Mouse (Mus musculus): ENCODE results near the gene Zfp36. TPM values are rescaled to one million over a fixed set of nuclear protein-coding genes. Genes with fewer than 3 reads are reported as not detected.

The Zfp36 gene
- polyA plus RNA-seq, 1 experiment: 25.5 TPM

GRCm38 (mm10) chr7:28358431-28358830, 21.6 kb downstream of the Zfp36 start:
- DNase-seq: no peak
- Histone ChIP-seq H3K27me3 (replicated peaks; ENCODE audit: control insufficient read depth, insufficient read depth, low read length) (no peaks in the 10 kb centered on the region), H3K27ac (ENCODE audit: insufficient read depth, low read depth, low read length) (0 out of 2 replicates have a peak overlapping the region, but pooled peaks have one; percentile 58), H3K4me1 (ENCODE audit: control insufficient read depth, insufficient read depth, low read length) (peaks cover 10% of the 10 kb centered on the region), H3K4me3 (ENCODE audit: insufficient read depth, low read depth, low read length) (no peak overlapping the region), H3K36me3 (ENCODE audit: control insufficient read depth, insufficient read depth, low read length) (no peaks in the 10 kb centered on the region)
- WGBS: 75% methylated on average over 7 of the region's 7 CpGs
- TF ChIP-seq POLR2A (IDR thresholded peaks at IDR 0.05; ENCODE audit: low read depth, low read length): no peak
- TF ChIP-seq CTCF (conservative IDR thresholded peaks at IDR 0.05; ENCODE audit: insufficient read depth, insufficient read length, low read depth, low read length): no peak

GRCm38 (mm10) chr7:28357984-28358383, 22.1 kb downstream of the Zfp36 start:
- H3K36me3 ChIP-seq (ENCODE audit: control insufficient read depth, insufficient read depth, low read length): no peaks in the 10 kb centered on the region
- 14% methylated on average over 5 of the region's 5 CpGs for WGBS
- TF ChIP-seq POLR2A (IDR thresholded peaks at IDR 0.05; ENCODE audit: low read depth, low read length): no peak
- no peak for TF ChIP-seq CTCF (conservative IDR thresholded peaks at IDR 0.05; ENCODE audit: insufficient read depth, insufficient read length, low read depth, low read length)
- DNase-seq: peak; percentile 44
- H3K27ac ChIP-seq (ENCODE audit: insufficient read depth, low read depth, low read length): peak overlapping the region; percentile 58
- no peaks in the 10 kb centered on the region for H3K27me3 ChIP-seq (replicated peaks; ENCODE audit: control insufficient read depth, insufficient read depth, low read length)
- H3K4me1 ChIP-seq (ENCODE audit: control insufficient read depth, insufficient read depth, low read length): peaks cover 10% of the 10 kb centered on the region
- no peak overlapping the region for H3K4me3 ChIP-seq (ENCODE audit: insufficient read depth, low read depth, low read length)

GRCm38 (mm10) chr7:28356981-28357380, 23.1 kb downstream of the Zfp36 start:
- H3K36me3 ChIP-seq (ENCODE audit: control insufficient read depth, insufficient read depth, low read length): no peaks in the 10 kb centered on the region
- 11% methylated on average over 5 of the region's 5 CpGs for WGBS
- H3K4me1 ChIP-seq (ENCODE audit: control insufficient read depth, insufficient read depth, low read length): peaks cover 10% of the 10 kb centered on the region
- H3K27ac ChIP-seq (ENCODE audit: insufficient read depth, low read depth, low read length): peak overlapping the region; percentile 58
- H3K4me3 ChIP-seq (ENCODE audit: insufficient read depth, low read depth, low read length): no peak overlapping the region
- TF ChIP-seq CTCF (conservative IDR thresholded peaks at IDR 0.05; ENCODE audit: insufficient read depth, insufficient read length, low read depth, low read length): no peak
- TF ChIP-seq POLR2A (IDR thresholded peaks at IDR 0.05; ENCODE audit: low read depth, low read length): no peak
- peak; percentile 78 for DNase-seq
- H3K27me3 ChIP-seq (replicated peaks; ENCODE audit: control insufficient read depth, insufficient read depth, low read length): no peaks in the 10 kb centered on the region

- DNase-seq: no peak
- no peak overlapping the region for H3K4me3 ChIP-seq (ENCODE audit: insufficient read depth, low read depth, low read length)
- TF ChIP-seq POLR2A (IDR thresholded peaks at IDR 0.05; ENCODE audit: low read depth, low read length) (no peak), CTCF (conservative IDR thresholded peaks at IDR 0.05; ENCODE audit: insufficient read depth, insufficient read length, low read depth, low read length) (no peak)
- no peaks in the 10 kb centered on the region for H3K27me3 ChIP-seq (replicated peaks; ENCODE audit: control insufficient read depth, insufficient read depth, low read length)
- H3K36me3 ChIP-seq (ENCODE audit: control insufficient read depth, insufficient read depth, low read length): no peaks in the 10 kb centered on the region
- H3K27ac ChIP-seq (ENCODE audit: insufficient read depth, low read depth, low read length): no peak overlapping the region
- WGBS: 74% methylated on average over 3 of the region's 3 CpGs
- H3K4me1 ChIP-seq (ENCODE audit: control insufficient read depth, insufficient read depth, low read length): peaks cover 13% of the 10 kb centered on the region
Measured at GRCm38 (mm10) chr7:28355221-28355620, 24.8 kb downstream of the Zfp36 start.

GRCm38 (mm10) chr7:28354596-28354995, 25.5 kb downstream of the Zfp36 start:
- no peak overlapping the region for H3K4me3 ChIP-seq (ENCODE audit: insufficient read depth, low read depth, low read length)
- H3K4me1 ChIP-seq (ENCODE audit: control insufficient read depth, insufficient read depth, low read length): peaks cover 19% of the 10 kb centered on the region
- H3K27me3 ChIP-seq (replicated peaks; ENCODE audit: control insufficient read depth, insufficient read depth, low read length): no peaks in the 10 kb centered on the region
- no peak overlapping the region for H3K27ac ChIP-seq (ENCODE audit: insufficient read depth, low read depth, low read length)
- 94% methylated on average over 3 of the region's 3 CpGs for WGBS
- no peak for DNase-seq
- TF ChIP-seq CTCF (conservative IDR thresholded peaks at IDR 0.05; ENCODE audit: insufficient read depth, insufficient read length, low read depth, low read length) (no peak), POLR2A (IDR thresholded peaks at IDR 0.05; ENCODE audit: low read depth, low read length) (no peak)
- no peaks in the 10 kb centered on the region for H3K36me3 ChIP-seq (ENCODE audit: control insufficient read depth, insufficient read depth, low read length)

DNA sequence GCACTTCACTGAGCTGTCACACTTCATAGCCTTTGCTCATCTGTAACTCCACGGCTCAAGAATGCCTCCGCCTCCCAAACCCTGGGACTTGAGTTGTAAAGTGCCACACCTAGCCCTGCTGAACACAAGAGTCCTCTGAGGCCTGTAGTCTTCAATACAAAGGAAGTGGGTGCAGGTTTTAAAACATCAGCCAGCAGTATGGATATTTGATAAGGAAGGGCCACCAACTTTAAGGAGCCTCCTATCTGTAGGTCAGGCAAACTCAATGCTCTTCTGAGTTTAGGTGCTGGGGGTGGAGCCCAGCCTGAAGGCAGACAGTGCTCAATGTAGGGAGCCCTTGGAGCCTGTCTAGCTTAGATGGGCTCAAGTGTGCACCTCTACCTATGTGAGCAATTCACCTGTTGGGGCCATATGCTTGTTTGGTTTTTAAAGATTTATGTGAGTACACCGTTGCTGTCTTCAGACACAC, 25.9 kb downstream of the Zfp36 start:
- no peak overlapping the region for H3K27ac ChIP-seq (ENCODE audit: insufficient read depth, low read depth, low read length)
- DNase-seq: no peak
- WGBS: 65% methylated on average over 3 of the region's 3 CpGs
- H3K4me1 ChIP-seq (ENCODE audit: control insufficient read depth, insufficient read depth, low read length): peaks cover 19% of the 10 kb centered on the region
- no peak overlapping the region for H3K4me3 ChIP-seq (ENCODE audit: insufficient read depth, low read depth, low read length)
- no peaks in the 10 kb centered on the region for H3K36me3 ChIP-seq (ENCODE audit: control insufficient read depth, insufficient read depth, low read length)
- TF ChIP-seq CTCF (conservative IDR thresholded peaks at IDR 0.05; ENCODE audit: insufficient read depth, insufficient read length, low read depth, low read length) (no peak), POLR2A (IDR thresholded peaks at IDR 0.05; ENCODE audit: low read depth, low read length) (no peak)
- H3K27me3 ChIP-seq (replicated peaks; ENCODE audit: control insufficient read depth, insufficient read depth, low read length): no peaks in the 10 kb centered on the region

DNA sequence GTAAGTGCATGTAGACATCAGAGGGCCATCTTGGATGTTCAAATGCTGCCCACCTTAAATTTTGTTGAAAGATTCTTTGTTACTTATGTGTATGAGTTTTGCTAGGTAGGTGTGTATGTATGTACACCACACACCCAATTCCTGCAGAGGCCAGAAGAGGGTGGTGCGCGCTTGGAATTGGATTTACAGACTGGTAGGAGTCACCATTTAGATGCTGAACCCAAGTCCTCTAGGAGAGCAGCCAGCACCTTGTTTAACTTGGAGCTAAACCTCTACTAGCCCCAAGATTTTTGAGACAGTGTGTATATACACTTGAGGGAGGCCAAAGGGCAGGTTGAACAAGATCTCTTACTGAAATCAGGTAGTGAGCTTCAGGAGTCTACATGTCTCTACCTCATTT, 26.8 kb downstream of the Zfp36 start:
- Histone ChIP-seq H3K4me1 (ENCODE audit: control insufficient read depth, insufficient read depth, low read length) (peaks cover 19% of the 10 kb centered on the region), H3K27ac (ENCODE audit: insufficient read depth, low read depth, low read length) (no peak overlapping the region), H3K27me3 (replicated peaks; ENCODE audit: control insufficient read depth, insufficient read depth, low read length) (no peaks in the 10 kb centered on the region), H3K36me3 (ENCODE audit: control insufficient read depth, insufficient read depth, low read length) (no peaks in the 10 kb centered on the region), H3K4me3 (ENCODE audit: insufficient read depth, low read depth, low read length) (no peak overlapping the region)
- no peak for DNase-seq
- TF ChIP-seq POLR2A (IDR thresholded peaks at IDR 0.05; ENCODE audit: low read depth, low read length) (no peak), CTCF (conservative IDR thresholded peaks at IDR 0.05; ENCODE audit: insufficient read depth, insufficient read length, low read depth, low read length) (peak; percentile 45; the same call in 1 of the 2 replicates)
- 80% methylated on average over 2 of the region's 2 CpGs for WGBS

All from kidney, adult 2 months (tissue).